Mouse (Mus musculus): ENCODE results near the gene Rnf208.

DNA sequence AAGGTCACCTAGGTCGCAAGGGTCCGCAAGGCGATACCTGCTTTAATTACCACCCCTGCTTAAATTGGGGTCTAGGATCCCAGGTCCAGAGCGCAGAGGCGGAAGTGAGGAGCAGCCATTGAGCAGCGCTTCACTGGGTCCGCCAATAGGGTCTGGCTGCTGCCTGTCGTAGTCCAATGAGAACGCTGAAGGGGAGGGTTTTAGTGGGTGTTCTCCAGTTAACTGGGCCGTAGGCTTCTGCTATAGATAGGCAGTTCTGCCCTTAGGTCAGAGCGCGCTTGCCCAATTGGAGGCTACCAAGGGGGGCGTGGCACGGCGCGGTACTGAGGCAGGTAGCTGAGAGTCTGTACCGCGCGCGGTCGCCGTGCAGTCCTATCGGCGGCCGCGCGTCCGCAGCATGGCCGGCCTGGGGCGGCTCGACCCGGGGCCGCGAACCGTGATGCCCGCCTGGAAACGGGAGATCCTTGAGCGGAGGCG is 20.3 kb downstream of the Rnf208 start, which contains the start of gene Tprn:
- TF ChIP-seq CTCF (IDR thresholded peaks at IDR 0.05; ENCODE audit: borderline replicate concordance, insufficient read depth, low read depth, low read length) = no peak
- peak; percentile 77 for TF ChIP-seq POLR2A (IDR thresholded peaks at IDR 0.05; ENCODE audit: borderline replicate concordance, insufficient read depth, low read length)

Measured in cerebellum, adult 2 months (tissue).